Mouse (Mus musculus) gastrocnemius, postnatal 36 days (tissue): ENCODE results near the gene Crebbp. TPM values are rescaled to one million over a fixed set of nuclear protein-coding genes. Genes with fewer than 3 reads are reported as not detected.
"Not testable (repeated sequence)": the region's sequence is repeated elsewhere in the genome, so short reads cannot be mapped to it uniquely, and the experiment has no call there.

Experiments
- DNase-seq, 2 experiments: peaks; one replicate each; pipeline ENCODE4 v3.0.0; 2022
- intact Hi-C: fragments of 180-260 bp; cut with DNase I; formaldehyde crosslinking; loops from one replicate; pipeline ENCODE4 v1.15.1; 2025
- long read RNA-seq, 2 experiments: library from polyadenylated mRNA; stranded (forward); transcript quantifications; one replicate each; pipeline ENCODE4 v2.0.0; 2021
- total RNA-seq, 2 experiments: library from RNA; stranded (reverse); gene quantifications; 2 replicates each; pipeline ENCODE4 v1.2.3; 2021

Crebbp gene
- 10 to 100 TPM; 30.4 to 35.4 TPM for total RNA-seq
- long read RNA-seq, experiment 1, partial matches to known transcripts, result 1 of 9 reads
- long read RNA-seq, experiment 1, other reads (novel, unspliced or antisense), result 8 of 9 reads
- long read RNA-seq, experiment 2, partial matches to known transcripts, result 1 of 14 reads
- long read RNA-seq, experiment 2, other reads (novel, unspliced or antisense), result 13 of 14 reads

- intact Hi-C loops, result loop anchor here (5.0 kb wide), 3 partner anchors 77 to 137 kb away; partner anchors contain the start of gene Trap1
- peak; percentile 88 to 89 for DNase-seq
These were observed at the start of gene Crebbp for GRCm38 (mm10) chr16:4213799-4214551. Gene Crebbp, minus strand, starts transcription at chr16:4213997.

GRCm38 (mm10) chr16:4263486-4263885 is 49.7 kb upstream of the Crebbp start:
- DNase-seq, result no peak

GRCm38 (mm10) chr16:4257546-4257945 is 43.7 kb upstream of the Crebbp start:
- intact Hi-C loops, result no loop called here
- no peak for DNase-seq

More at GRCm38 (mm10) chr16:4263486-4263885, 49.7 kb upstream of the Crebbp start:
- intact Hi-C loops, result loop anchor here (5.0 kb wide), 1 partner anchor 36 kb away; no protein-coding TSS in a partner anchor

GRCm38 (mm10) chr16:4248791-4249190 is 35.0 kb upstream of the Crebbp start:
- intact Hi-C loops, result no loop called here
- DNase-seq, result no peak

GRCm38 (mm10) chr16:4245241-4245640 is 31.4 kb upstream of the Crebbp start:
- DNase-seq, intact Hi-C loops: not testable (repeated sequence)

- intact Hi-C loops, result no loop called here
- no peak for DNase-seq
These were observed 22.3 kb upstream of the Crebbp start for GRCm38 (mm10) chr16:4236131-4236530.

- no peak for DNase-seq
- intact Hi-C loops, result no loop called here
These were observed 21.8 kb upstream of the Crebbp start for GRCm38 (mm10) chr16:4235587-4235986.

GRCm38 (mm10) chr16:4225841-4226240 is 12.0 kb upstream of the Crebbp start:
- no peak for DNase-seq
- intact Hi-C loops, result loop anchor here (5.0 kb wide), 1 partner anchor 36 kb away; no protein-coding TSS in a partner anchor

GRCm38 (mm10) chr16:4214631-4215240 is 939 bp upstream of the Crebbp start:
- intact Hi-C loops, result loop anchor here (5.0 kb wide), 3 partner anchors 77 to 137 kb away; partner anchors contain the start of gene Trap1
- no peak for DNase-seq

- DNase-seq, result peak; percentile 51 to 53
- intact Hi-C loops, result loop anchor here (5.0 kb wide), 3 partner anchors 76 to 136 kb away; partner anchors contain the start of gene Trap1
These were observed 616 bp downstream of the Crebbp start for GRCm38 (mm10) chr16:4212963-4213798.

- intact Hi-C loops, result loop anchor here (5.0 kb wide), 3 partner anchors 75 to 135 kb away; partner anchors contain the start of gene Trap1
- DNase-seq, result no peak
These were observed 1.4 kb downstream of the Crebbp start for GRCm38 (mm10) chr16:4212167-4212962.

- DNase-seq, result no peak
- intact Hi-C loops, result loop anchor here (5.0 kb wide), 3 partner anchors 73 to 133 kb away; partner anchors contain the start of gene Trap1
These were observed 3.5 kb downstream of the Crebbp start for GRCm38 (mm10) chr16:4210290-4210689.

GRCm38 (mm10) chr16:4203592-4203991 is 10.2 kb downstream of the Crebbp start:
- intact Hi-C loops, result no loop called here
- no peak for DNase-seq

- DNase-seq, result no peak
- intact Hi-C loops, result no loop called here
These were observed 13.8 kb downstream of the Crebbp start for GRCm38 (mm10) chr16:4199995-4200394.

GRCm38 (mm10) chr16:4199566-4199965 is 14.2 kb downstream of the Crebbp start:
- no peak for DNase-seq
- intact Hi-C loops, result no loop called here

- intact Hi-C loops, result no loop called here
- no peak for DNase-seq
These were observed 15.8 kb downstream of the Crebbp start for GRCm38 (mm10) chr16:4198004-4198403.

GRCm38 (mm10) chr16:4190166-4190565 is 23.6 kb downstream of the Crebbp start:
- intact Hi-C loops, result no loop called here

GRCm38 (mm10) chr16:4175134-4175533 is 38.7 kb downstream of the Crebbp start:
- no peak for DNase-seq
- intact Hi-C loops, result no loop called here

More at GRCm38 (mm10) chr16:4190166-4190565, 23.6 kb downstream of the Crebbp start:
- DNase-seq, result no peak

GRCm38 (mm10) chr16:4169530-4169929 is 44.3 kb downstream of the Crebbp start:
- DNase-seq, result no peak
- intact Hi-C loops, result loop anchor here (5.0 kb wide), 1 partner anchor 42 kb away; no protein-coding TSS in a partner anchor
